Mouse (Mus musculus): Measurements from ENCODE around the gene Togaram2.
"Not testable (repeated sequence)": the region's sequence is repeated elsewhere in the genome, so short reads cannot be mapped to it uniquely, and the experiment has no call there.

The Togaram2 gene

DNA sequence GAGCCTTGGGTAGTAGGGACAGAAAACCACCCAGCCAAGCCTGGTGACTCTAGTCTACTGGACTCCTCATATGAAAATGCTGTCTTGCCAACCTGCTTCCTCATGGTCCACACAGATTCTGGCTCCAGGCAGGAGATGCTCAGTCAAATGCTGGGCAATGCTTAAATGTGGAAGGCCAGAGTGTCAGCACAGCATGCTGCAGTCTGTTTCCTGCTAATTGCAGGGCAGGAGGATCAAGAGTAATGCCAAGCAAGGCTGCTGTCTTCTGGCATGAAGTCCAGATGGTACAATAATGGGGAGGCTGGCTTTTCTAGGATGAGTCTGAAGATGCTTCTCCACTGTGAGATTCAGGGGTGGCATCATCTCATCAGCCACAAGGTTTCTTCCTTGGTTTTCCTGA is 47.4 kb downstream of the Togaram2 start:
- intact Hi-C loops (cut with DNase I): no loop called here

DNA sequence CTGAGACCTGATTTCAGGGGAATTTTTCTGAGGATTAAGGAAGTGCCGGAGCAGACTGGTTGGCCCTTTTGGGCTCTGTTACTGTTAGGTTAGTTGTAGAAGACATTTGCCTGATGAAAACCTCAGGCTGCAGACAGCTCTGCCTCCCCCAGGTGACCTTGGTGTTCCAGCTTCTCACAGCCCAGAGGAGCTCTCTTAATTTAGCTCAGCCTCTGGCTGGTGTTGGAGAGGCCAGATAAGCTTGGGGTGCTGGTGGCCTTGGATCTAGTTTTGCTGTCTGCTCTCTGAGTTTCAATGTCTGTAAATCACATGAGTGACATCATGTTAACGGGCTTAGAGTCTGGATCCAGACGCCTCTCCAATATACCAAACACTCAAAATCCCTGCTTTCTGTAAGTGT is 48.0 kb downstream of the Togaram2 start:
- intact Hi-C loops (cut with DNase I): no loop called here

DNA sequence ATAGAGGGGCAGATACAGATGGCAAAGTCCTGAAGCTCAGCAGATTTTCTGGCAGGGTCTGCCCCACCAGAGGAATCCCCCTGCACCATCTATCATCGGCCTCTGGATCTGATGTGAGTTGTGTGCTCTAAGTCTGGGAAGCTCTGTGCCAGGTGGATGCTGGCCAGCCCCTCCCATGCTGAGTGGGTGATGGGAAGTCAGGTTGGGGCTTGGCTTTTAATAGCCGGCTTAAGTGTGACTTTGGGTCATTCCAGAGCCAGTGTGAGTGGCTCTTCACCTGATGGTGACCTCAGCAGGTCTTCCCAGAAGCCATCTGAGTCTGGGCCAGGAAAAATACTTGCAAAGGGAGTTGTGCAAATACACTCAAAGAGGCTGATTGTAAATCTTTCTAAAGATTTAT is 57.6 kb downstream of the Togaram2 start:
- intact Hi-C loops (cut with DNase I): no loop called here

DNA sequence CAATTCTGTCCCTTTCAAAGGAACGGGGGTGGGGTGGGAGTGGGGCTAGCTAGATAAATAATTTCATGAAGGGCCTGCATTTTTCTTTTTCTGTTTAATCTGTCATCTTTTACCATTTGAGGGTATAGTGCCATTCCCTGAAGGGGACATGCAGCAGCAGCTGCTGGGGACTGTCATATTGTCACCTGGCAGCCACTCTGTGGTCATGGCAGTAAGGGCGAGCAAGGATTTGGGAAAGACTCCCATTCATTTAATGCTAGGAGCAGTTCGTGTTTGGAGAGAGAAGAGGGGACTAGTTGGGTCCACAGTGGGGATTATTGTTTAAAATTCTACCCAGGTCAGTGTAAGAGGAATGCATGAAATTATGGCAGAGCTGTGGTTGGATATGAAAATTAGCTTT is 63.4 kb downstream of the Togaram2 start:
- intact Hi-C loops (cut with DNase I): no loop called here

DNA sequence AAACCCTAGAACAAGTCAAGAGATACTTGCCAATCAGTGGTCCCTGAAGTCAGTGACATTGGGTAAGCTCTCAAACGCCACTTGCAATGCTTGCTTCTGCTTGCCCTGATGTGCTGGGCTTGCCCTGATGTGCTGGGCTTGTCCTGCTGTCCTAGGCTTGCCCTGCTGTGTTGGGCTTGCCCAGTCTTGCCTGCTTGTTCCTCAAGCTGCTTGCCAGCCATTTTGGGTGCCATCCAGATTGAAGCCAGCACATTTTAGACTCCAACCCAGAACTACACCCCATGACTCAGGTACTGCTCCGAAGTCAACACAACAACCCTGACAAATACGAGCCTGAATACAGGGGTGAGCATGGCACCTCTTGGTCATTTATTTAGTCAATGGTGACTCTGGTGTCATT is 69.1 kb downstream of the Togaram2 start:
- intact Hi-C loops (cut with DNase I): no loop called here

DNA sequence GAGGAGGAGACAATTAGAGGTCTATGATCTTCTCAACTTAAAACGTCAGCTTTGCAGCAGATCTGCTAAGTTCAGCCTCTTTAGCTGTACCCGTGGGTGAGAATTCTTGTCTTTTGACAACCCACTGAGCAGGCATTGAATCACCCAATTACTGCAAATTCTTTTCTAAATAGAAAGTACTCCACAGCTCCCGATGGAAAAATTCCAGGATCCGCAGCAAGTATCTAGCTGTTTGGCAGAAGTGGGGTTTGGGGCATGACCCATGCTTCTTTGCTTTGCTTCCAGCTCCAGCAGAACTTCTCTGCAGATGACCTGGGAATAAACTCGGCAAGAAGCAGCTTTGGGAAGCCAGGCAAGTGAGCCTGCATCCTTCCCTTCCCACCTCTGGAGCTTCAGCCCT is 69.9 kb downstream of the Togaram2 start:
- intact Hi-C loops (cut with DNase I): no loop called here

DNA sequence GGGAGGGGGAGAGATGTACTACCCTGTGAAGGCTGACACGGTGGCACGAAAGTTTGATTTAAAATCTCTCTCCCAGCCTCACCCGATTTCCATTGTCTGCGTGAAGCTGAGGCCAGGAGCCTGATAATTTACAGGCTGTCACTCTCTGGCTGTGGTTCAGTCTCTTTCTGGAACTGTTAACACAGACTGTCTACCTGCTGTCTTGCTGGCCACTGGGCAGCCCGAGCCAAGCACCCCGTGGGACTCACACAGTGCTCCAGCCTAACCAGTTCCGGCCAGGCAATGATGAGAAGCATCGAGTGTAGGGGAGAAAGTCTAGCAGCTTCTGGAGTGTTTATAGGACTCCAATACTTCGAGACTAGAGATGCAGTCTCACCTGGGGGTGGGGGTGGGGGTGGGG is 73.1 kb downstream of the Togaram2 start:
- intact Hi-C loops (cut with DNase I): no loop called here

DNA sequence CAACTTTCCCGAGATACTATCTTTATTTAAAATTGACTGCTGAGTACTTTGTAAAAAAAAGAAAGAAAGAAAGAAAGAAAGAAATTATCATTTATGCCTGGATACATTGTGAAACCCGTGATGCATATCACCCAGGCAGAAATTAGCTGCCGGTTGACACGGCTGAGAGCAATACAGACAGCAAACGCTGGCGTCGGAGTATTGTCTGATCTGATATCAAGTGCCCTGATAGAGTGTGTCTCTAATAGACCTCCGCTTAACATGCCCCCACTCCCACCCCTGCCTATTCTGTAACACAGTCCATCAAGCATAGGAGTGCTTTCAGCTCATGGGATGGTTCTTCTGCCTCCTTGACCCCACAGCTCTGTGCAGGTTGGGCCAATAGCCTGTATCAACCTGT is 74.5 kb downstream of the Togaram2 start:
- intact Hi-C loops (cut with DNase I): no loop called here

DNA sequence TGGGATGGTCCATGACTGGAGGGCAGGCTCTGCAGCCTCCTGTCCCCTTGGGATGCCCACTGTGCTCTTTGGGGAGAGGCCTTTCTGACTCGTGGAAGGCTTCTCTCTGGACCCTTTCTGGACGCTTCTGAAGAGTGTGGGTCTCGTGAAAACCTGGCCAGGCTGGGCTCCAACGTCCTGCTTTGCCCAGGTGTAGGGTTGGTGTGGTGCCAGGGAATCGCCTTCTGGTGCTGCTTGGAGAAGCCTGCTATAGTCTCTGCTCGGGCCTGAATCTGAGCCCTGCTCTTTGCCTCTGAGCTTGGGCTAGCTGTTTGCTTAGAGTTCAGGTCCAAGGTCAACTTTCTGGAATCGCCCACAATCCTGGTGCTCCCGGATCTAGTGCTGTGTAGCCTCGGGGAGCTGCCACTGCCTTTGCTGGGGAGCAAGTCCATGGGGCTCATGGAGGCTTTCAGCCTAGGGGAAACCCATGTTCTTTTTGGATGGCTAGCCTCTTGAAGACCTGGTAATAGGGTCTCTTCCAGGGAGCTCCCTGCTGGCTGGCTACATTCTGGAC is 76.6 kb downstream of the Togaram2 start:
- intact Hi-C loops (cut with DNase I): no loop called here

DNA sequence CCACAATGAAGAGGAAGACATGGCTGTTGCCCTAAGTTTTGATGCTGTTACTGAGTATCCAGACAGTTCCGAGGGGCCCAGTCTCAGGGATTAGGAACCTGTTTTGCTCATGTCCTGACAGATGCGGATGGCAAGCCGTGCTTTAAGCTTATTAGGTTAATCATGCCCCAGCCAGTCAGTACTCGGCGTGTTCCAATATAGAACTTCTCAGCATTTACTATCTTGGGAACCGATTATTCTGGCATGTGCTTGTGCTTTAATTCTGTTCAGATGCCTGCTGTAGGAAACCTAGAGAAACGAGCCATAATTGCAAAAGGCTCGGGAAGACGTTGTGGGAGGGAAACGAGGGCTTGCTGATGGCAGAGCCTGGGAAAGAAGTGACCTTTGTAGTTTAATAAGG is 79.8 kb downstream of the Togaram2 start, which contains the start of gene Pcare:
Pcare (minus strand) TSS at position 64 of the 400 bp plus-strand sequence.
- intact Hi-C loops (cut with DNase I): no loop called here

DNA sequence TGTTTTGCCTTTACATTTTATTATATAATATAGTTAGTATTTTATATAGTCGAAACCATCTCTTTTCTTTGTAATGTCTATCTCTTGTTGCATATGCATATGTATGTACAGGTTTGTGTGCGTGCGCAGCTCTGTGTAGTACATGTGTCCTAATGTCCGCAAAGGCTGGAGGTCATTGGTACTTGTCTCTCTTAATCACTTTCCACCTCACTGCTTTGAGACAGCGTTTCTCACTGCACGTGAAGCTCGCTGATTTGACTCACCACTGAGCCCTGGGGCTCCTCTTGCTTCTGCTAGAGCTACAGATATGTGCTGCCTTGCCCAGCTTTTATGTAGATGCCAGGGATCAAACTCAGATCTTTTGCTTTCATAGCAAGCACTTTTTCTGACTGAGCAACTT is 87.5 kb downstream of the Togaram2 start:
- intact Hi-C loops (cut with DNase I): no loop called here

DNA sequence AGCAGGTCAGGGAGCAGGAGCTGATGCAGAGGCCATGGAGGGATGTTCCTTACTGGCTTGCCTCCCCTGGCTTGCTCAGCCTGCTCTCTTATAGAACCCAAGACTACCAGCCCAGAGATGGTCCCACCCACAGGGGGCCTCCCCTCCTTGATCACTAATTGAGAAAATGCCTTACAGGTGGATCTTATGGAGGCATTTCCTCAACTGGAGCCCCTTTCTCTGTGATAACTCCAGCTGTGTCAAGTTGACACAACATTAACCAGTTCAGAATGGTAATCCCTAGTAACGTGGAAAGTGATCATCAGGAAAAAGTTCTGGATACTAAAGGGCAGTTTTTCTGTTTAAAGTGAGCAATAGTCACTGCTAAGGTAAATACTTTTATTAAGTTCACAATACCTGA is 95.1 kb downstream of the Togaram2 start, which contains the start of gene Clip4:
Clip4 (plus strand) TSS at position 301 of the 400 bp plus-strand sequence.
- intact Hi-C loops (cut with DNase I): not testable (repeated sequence)

DNA sequence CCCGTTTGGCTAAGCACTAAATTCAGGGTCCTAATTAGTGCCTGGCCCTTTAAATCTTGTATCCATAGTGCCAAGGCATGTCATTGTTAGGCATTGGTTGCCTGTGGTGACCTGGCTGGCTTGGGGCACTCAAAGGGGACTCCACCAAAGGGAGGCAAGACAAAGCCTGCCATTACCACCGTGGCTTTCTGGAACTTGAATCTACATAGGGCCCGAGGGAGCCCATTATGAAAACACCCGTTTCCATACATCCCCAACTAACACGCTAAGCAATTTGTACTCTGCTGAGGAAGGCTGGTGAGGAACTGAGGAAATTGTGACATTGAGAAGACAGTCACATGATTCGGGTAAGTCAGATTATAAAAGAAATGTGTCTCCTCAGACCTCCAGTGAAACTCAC is 96.5 kb downstream of the Togaram2 start:
- intact Hi-C loops (cut with DNase I): no loop called here

DNA sequence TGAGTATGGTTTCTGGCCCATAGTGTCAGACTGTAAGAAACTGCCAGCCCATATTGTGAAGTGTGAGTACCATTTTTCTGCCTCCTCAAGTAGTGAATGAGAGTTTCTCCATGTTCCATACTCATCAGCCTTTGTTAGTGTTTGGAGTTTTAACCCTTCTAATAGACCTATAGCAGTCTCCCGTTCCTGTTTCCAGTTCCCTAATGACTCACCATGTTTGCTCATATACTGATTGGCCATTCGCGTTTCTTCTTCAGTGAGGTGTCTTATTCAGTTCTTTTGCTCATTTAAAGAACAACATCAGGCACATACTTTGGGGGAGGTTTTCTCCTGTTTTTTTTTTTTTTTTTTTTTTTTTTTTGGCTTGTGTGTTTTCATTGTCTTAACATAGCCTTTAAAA is 97.6 kb downstream of the Togaram2 start:
- intact Hi-C loops (cut with DNase I): no loop called here

DNA sequence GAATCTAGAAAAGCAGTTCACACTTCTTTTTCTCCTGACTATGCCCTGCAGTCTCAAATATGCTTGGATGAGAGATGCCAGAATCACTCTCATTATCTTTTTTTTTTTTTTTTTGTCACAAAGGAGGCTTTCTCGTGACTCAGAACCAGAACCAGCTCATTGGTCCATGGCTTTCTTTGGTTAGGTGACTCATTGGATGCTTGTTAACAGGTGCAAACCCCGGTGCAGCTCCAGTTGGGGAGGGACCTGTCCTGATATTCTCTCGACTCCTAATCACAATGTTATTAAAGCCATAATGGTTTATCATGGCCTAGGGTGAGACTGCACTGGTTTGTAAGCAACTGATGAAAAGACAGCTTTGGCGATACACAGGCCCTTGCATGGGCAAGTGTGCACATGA is 101.1 kb downstream of the Togaram2 start:
- intact Hi-C loops (cut with DNase I): no loop called here

DNA sequence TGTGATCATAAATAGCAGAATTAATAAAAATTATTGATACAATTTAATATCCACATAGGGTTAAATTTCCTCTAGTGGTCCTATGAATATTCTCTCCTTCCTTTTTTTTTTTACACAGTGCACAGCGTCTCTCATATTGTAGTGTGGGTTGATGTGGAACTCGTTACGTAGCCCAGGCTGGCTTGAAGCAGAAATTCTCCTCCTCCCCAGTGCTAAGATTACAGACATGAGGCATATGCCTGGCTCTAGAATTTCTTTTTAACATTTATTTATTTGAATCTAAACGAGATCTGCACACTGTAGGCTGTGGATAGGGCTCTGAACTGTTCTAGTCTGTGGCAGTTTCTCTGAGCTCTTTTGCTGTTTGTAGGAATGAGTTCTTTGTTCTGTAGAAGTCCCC is 102.2 kb downstream of the Togaram2 start:
- intact Hi-C loops (cut with DNase I): no loop called here

DNA sequence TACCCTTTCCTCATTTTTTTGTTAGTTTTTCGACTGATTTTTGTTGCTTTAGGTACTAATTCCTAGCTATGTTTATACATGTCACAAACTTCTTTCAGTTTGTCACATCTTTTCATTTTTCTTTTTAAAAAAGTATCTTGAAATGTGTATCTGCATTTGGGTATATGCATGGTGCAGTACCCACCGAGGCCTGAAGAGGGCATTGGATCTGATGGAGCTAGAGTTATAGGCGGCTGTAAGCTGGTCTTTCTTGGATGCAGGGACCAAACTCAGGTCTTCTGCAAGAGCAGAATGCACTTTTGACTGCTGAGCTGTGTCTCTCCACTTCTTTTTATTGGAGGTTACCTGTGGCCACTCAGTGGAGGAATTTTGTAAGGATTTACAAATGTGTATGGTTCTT is 105.6 kb downstream of the Togaram2 start:
- intact Hi-C loops (cut with DNase I): no loop called here

Data from adrenal gland (tissue).